Mouse (Mus musculus): Measurements from ENCODE around the gene Sec61b.

DNA sequence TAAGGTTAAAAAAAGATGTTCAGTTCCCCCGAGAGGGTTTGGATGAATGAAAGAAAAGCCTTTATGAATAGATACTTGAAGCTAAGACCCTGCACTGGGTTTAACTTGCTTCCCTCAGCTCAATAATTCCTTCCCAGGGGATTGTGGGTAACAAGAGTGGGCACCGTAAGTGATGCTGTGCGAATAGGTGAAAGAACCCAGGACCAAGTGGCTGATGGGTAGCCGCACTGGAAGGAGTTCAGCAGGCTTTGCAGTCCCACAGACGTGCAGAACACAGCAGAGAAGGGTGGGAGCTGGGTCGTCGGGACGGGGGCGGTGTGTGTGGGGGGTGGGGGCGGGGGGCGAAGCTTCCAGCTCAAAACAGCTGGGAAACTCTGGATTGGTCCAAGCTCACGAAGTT is 39.3 kb upstream of the Sec61b start:
- no peak for TF ChIP-seq CTCF (conservative IDR thresholded peaks at IDR 0.05; ENCODE audit: insufficient read depth, insufficient read length, low read depth, low read length)
- TF ChIP-seq POLR2A (IDR thresholded peaks at IDR 0.05; ENCODE audit: low read depth, low read length): no peak
